Comparison of ENCODE assay signal across 8 mouse cellular contexts in genomic region chr4:149136116-149136850, GRCm38 (mm10). TPM values are rescaled to one million over a fixed set of nuclear protein-coding genes. Genes with fewer than 3 reads are reported as not detected.
DNase-seq lines count a peak whose midpoint lies in the region; ATAC-seq lines count a peak whose summit lies in the region.

No protein-coding gene starts in this region.

- 0 out of 2 replicates have a peak overlapping the region, but pooled peaks have one; percentile 44 for H3K9ac ChIP-seq in hindbrain, embryonic 15.5 days
- peak overlapping the region; percentile 70; the same call in 1 of the 2 replicates for H3K9ac ChIP-seq in neural tube, embryonic 12.5 days

- H3K9me3 ChIP-seq in hindbrain, embryonic 15.5 days: no peaks in the 10 kb centered on the region
- no peaks in the 10 kb centered on the region for H3K9me3 ChIP-seq in neural tube, embryonic 12.5 days

- DNase-seq in left cerebral cortex, postnatal 4 days: peak; percentile 22
- DNase-seq in left cerebral cortex, adult 18-20 months (ENCODE audit: low spot score in 2 of 2): no peak
- peak; percentile 30 for DNase-seq in cerebellum, adult 9-11 months
- DNase-seq in layer of hippocampus, postnatal 25 days (ENCODE audit: extremely low spot score in 1 of 2, low spot score in 1 of 2): no peak
- no peak for DNase-seq in left cerebral cortex, postnatal 10 days (ENCODE audit: extremely low spot score in 1 of 2, low spot score in 2 of 2)
- no peak for DNase-seq in layer of hippocampus, adult 8-10 months (ENCODE audit: low spot score in 2 of 2)

- no peaks in the 10 kb centered on the region for H3K36me3 ChIP-seq in hindbrain, embryonic 15.5 days
- peaks cover 3% of the 10 kb centered on the region for H3K36me3 ChIP-seq in neural tube, embryonic 12.5 days

- ATAC-seq in hindbrain, embryonic 15.5 days (ENCODE audit: low FRiP score, low read depth): no peak
- no peak for ATAC-seq in neural tube, embryonic 12.5 days (ENCODE audit: low FRiP score, low read depth)

- H3K4me1 ChIP-seq in hindbrain, embryonic 15.5 days (replicated peaks): peaks cover 9% of the 10 kb centered on the region
- peaks cover 9% of the 10 kb centered on the region for H3K4me1 ChIP-seq in neural tube, embryonic 12.5 days

- 67% methylated on average over 18 of the region's 18 CpGs for WGBS in hindbrain, embryonic 15.5 days
- 71% methylated on average over 18 of the region's 18 CpGs for WGBS in neural tube, embryonic 12.5 days

- peak overlapping the region; percentile 71 for H3K4me3 ChIP-seq in hindbrain, embryonic 15.5 days
- peak overlapping the region; percentile 62 for H3K4me3 ChIP-seq in neural tube, embryonic 12.5 days

- no peaks in the 10 kb centered on the region for H3K27me3 ChIP-seq in hindbrain, embryonic 15.5 days
- H3K27me3 ChIP-seq in neural tube, embryonic 12.5 days (replicated peaks): no peaks in the 10 kb centered on the region

- H3K4me2 ChIP-seq in hindbrain, embryonic 15.5 days: peak overlapping the region; percentile 72
- peak overlapping the region; percentile 77 for H3K4me2 ChIP-seq in neural tube, embryonic 12.5 days (replicated peaks)

- H3K27ac ChIP-seq in hindbrain, embryonic 15.5 days (replicated peaks): no peak overlapping the region
- 0 out of 2 replicates have a peak overlapping the region, but pooled peaks have one; percentile 62 for H3K27ac ChIP-seq in neural tube, embryonic 12.5 days

- intact Hi-C loops in left cerebral cortex, postnatal 4 days (cut with DNase I): no loop called here
- intact Hi-C loops in left cerebral cortex, postnatal 10 days (cut with DNase I): no loop called here

RNA-seq across cellular contexts. Expression of gene Cenps, which starts 1.1 kb away (rescaled TPM):
- total RNA-seq in left cerebral cortex, postnatal 4 days (2021): 10 to 100 TPM; 33.5 to 38.3 TPM
- 10 to 100 TPM; 26.4 to 31.4 TPM for total RNA-seq in left cerebral cortex, adult 18-20 months (2021)
- polyA plus RNA-seq in hindbrain, embryonic 15.5 days (2015; fragmentation: Nextera tagmentation; extraction: Ambion mirVana): 15.3 and 18.8 TPM in 2 replicates
- polyA plus RNA-seq in neural tube, embryonic 12.5 days (2016; fragmentation: Nextera tagmentation; extraction: Ambion mirVana): 27.6 and 30.7 TPM in 2 replicates
- 10 to 100 TPM; 17.0 to 20.5 TPM for total RNA-seq in layer of hippocampus, postnatal 25 days (2021)
- 10 to 100 TPM; 26.1 to 32.4 TPM for total RNA-seq in left cerebral cortex, postnatal 10 days (2021)
- 10 to 100 TPM; 24.7 to 33.6 (median 29.6) TPM for total RNA-seq in layer of hippocampus, adult 8-10 months (2022)

RNA-seq across cellular contexts. Expression of gene Cort, which starts 9.7 kb away (rescaled TPM):
- total RNA-seq in left cerebral cortex, postnatal 4 days (2021): 10 to 100 TPM; 13.8 to 16.6 TPM
- total RNA-seq in left cerebral cortex, adult 18-20 months (2021): 10 to 100 TPM in 1 of 2 experiments, 1 to 10 TPM in 1; 8.2 to 16.5 TPM
- 0.23 and 0.59 TPM in 2 replicates for polyA plus RNA-seq in hindbrain, embryonic 15.5 days (2015; fragmentation: Nextera tagmentation; extraction: Ambion mirVana)
- polyA plus RNA-seq in neural tube, embryonic 12.5 days (2016; fragmentation: Nextera tagmentation; extraction: Ambion mirVana): 0.30 and 0.32 TPM in 2 replicates
- total RNA-seq in layer of hippocampus, postnatal 25 days (2021): 10 to 100 TPM in 1 of 2 experiments, 1 to 10 TPM in 1; 8.1 to 10.7 TPM
- total RNA-seq in left cerebral cortex, postnatal 10 days (2021): 10 to 100 TPM; 11.6 to 13.4 TPM
- total RNA-seq in layer of hippocampus, adult 8-10 months (2022): 10 to 100 TPM in 2 of 4 experiments, 1 to 10 TPM in 2; 8.6 to 11.8 (median 10.3) TPM

RNA-seq across cellular contexts. Expression of gene Pgd, which starts 30.3 kb away (rescaled TPM):
- 10 to 100 TPM; 64.6 to 64.7 TPM for total RNA-seq in left cerebral cortex, postnatal 4 days (2021)
- 10 to 100 TPM; 33.1 to 37.7 TPM for total RNA-seq in left cerebral cortex, adult 18-20 months (2021)
- 114 and 119 TPM in 2 replicates for polyA plus RNA-seq in hindbrain, embryonic 15.5 days (2015; fragmentation: Nextera tagmentation; extraction: Ambion mirVana)
- polyA plus RNA-seq in neural tube, embryonic 12.5 days (2016; fragmentation: Nextera tagmentation; extraction: Ambion mirVana): 127 TPM in 2 replicates
- 10 to 100 TPM; 34.7 to 37.4 TPM for total RNA-seq in layer of hippocampus, postnatal 25 days (2021)
- total RNA-seq in left cerebral cortex, postnatal 10 days (2021): 10 to 100 TPM; 49.0 to 49.9 TPM
- total RNA-seq in layer of hippocampus, adult 8-10 months (2022): 10 to 100 TPM; 33.0 to 46.5 (median 40.5) TPM

RNA-seq across cellular contexts. Expression of gene Dffa, which starts 32.3 kb away (rescaled TPM):
- total RNA-seq in left cerebral cortex, postnatal 4 days (2021): 10 to 100 TPM; 40.8 to 45.9 TPM
- total RNA-seq in left cerebral cortex, adult 18-20 months (2021): 10 to 100 TPM; 58.9 to 62.9 TPM
- 23.7 and 25.5 TPM in 2 replicates for polyA plus RNA-seq in hindbrain, embryonic 15.5 days (2015; fragmentation: Nextera tagmentation; extraction: Ambion mirVana)
- polyA plus RNA-seq in neural tube, embryonic 12.5 days (2016; fragmentation: Nextera tagmentation; extraction: Ambion mirVana): 33.3 and 36.0 TPM in 2 replicates
- total RNA-seq in layer of hippocampus, postnatal 25 days (2021): 10 to 100 TPM; 41.2 to 48.9 TPM
- total RNA-seq in left cerebral cortex, postnatal 10 days (2021): 10 to 100 TPM; 55.8 to 62.7 TPM
- 10 to 100 TPM; 52.4 to 57.7 (median 54.2) TPM for total RNA-seq in layer of hippocampus, adult 8-10 months (2022)

RNA-seq across cellular contexts. Expression of gene Pex14, which starts 36.6 kb away (rescaled TPM):
- total RNA-seq in left cerebral cortex, postnatal 4 days (2021): 10 to 100 TPM; 38.2 to 40.8 TPM
- 10 to 100 TPM; 52.1 to 55.0 TPM for total RNA-seq in left cerebral cortex, adult 18-20 months (2021)
- 54.4 and 61.9 TPM in 2 replicates for polyA plus RNA-seq in hindbrain, embryonic 15.5 days (2015; fragmentation: Nextera tagmentation; extraction: Ambion mirVana)
- 53.7 and 56.8 TPM in 2 replicates for polyA plus RNA-seq in neural tube, embryonic 12.5 days (2016; fragmentation: Nextera tagmentation; extraction: Ambion mirVana)
- total RNA-seq in layer of hippocampus, postnatal 25 days (2021): 10 to 100 TPM; 44.8 to 45.0 TPM
- total RNA-seq in left cerebral cortex, postnatal 10 days (2021): 10 to 100 TPM; 34.8 to 36.9 TPM
- total RNA-seq in layer of hippocampus, adult 8-10 months (2022): 10 to 100 TPM; 44.2 to 48.7 (median 46.2) TPM

Comparison
In these comparisons a context has a peak if more than half of its experiments do, and no peak if none do; other contexts are left out.
1. DNase-seq: peak in left cerebral cortex, postnatal 4 days (single experiment) and cerebellum, adult 9-11 months (single experiment); none in left cerebral cortex, adult 18-20 months (0 of 2), layer of hippocampus, postnatal 25 days (0 of 2), left cerebral cortex, postnatal 10 days (0 of 2) and layer of hippocampus, adult 8-10 months (0 of 2).